Mouse (Mus musculus) heart, embryonic 11.5 days (tissue): ENCODE measurements around the gene Myo3b. TPM values are rescaled to one million over a fixed set of nuclear protein-coding genes. Genes with fewer than 3 reads are reported as not detected.

ENCODE experiments used
- ATAC-seq: fragments of 200-750 bp; cut with Nextera tagmentation; replicated peaks from 2 replicates; pipeline ENCODE4 v1.8.0; 2017; ENCODE audit warnings: moderate library complexity; ENCODE audit not compliant: insufficient number of reproducible peaks, low FRiP score, low TSS enrichment
- H3K27ac ChIP-seq: fragments of 300-500 bp; sonication (generic); 2 replicates; pipeline ENCODE4 v1.5.1; 2014; ENCODE audit warnings: mild to moderate bottlenecking, low read depth, low read length
- H3K27me3 ChIP-seq: fragments of 300-500 bp; sonication (generic); 2 replicates; pipeline ENCODE4 v1.6.1; 2014; ENCODE audit warnings: mild to moderate bottlenecking, low read length, mixed read lengths; ENCODE audit not compliant: control insufficient read depth, insufficient read depth
- H3K36me3 ChIP-seq: fragments of 300-500 bp; sonication (generic); 2 replicates; pipeline ENCODE4 v1.6.1; 2014; ENCODE audit warnings: mild to moderate bottlenecking, low read length, moderate library complexity, mixed read lengths; ENCODE audit not compliant: control insufficient read depth, insufficient read depth
- H3K4me1 ChIP-seq: fragments of 300-500 bp; sonication (generic); 2 replicates; pipeline ENCODE4 v1.6.1; 2014; ENCODE audit warnings: low read length; ENCODE audit not compliant: control insufficient read depth, insufficient read depth
- H3K4me2 ChIP-seq: fragments of 300-500 bp; sonication (generic); 2 replicates; pipeline ENCODE4 v1.6.1; 2014; ENCODE audit warnings: mild to moderate bottlenecking, moderate library complexity
- H3K4me3 ChIP-seq: fragments of 300-500 bp; sonication (generic); 2 replicates; pipeline ENCODE4 v1.5.1; 2014; ENCODE audit warnings: low read depth, low read length
- H3K9ac ChIP-seq: fragments of 300-500 bp; sonication (generic); 2 replicates; pipeline ENCODE4 v1.6.1; 2014; ENCODE audit warnings: mild to moderate bottlenecking, low read depth, low read length, moderate library complexity
- H3K9me3 ChIP-seq: fragments of 300-500 bp; sonication (generic); replicated peaks from 2 replicates; pipeline ENCODE4 v1.6.1; 2016; ENCODE audit warnings: low read length; ENCODE audit not compliant: control insufficient read depth
- WGBS: fragments of 180-500 bp; shearing (Covaris S2); extraction: QIAGEN DNeasy Blood & Tissue Kit; methylation state at CpG from one replicate; pipeline ENCODE4 v1.1.7; 2014; ENCODE audit not compliant: insufficient replicate concordance; 5-methylcytosine and 5-hydroxymethylcytosine counted together
- polyA plus RNA-seq: library from polyadenylated mRNA; unstranded; fragments of >200 nt; fragmentation: Nextera tagmentation; extraction: Ambion mirVana; gene quantifications from 2 replicates; pipeline ENCODE4 v1.2.1, GENCODE M21; 2014

Myo3b gene
- polyA plus RNA-seq, 1 experiment from 2014 or later = 0.30 TPM

- Histone ChIP-seq H3K27me3 (peaks cover 54% of the 10 kb centered on the region), H3K4me3 (no peak overlapping the region), H3K9me3 (no peaks in the 10 kb centered on the region), H3K27ac (no peak overlapping the region), H3K4me1 (peaks cover 20% of the 10 kb centered on the region), H3K9ac (no peak overlapping the region), H3K36me3 (no peaks in the 10 kb centered on the region), H3K4me2 (no peak overlapping the region)
- ATAC-seq = no peak
- WGBS = 15% methylated on average over 5 of the region's 5 CpGs
These were observed 432.2 kb downstream of the Myo3b start for GRCm38 (mm10) chr2:70471136-70471535.

- H3K27ac ChIP-seq = no peak overlapping the region
- no peak for ATAC-seq
- peaks cover 64% of the 10 kb centered on the region for H3K27me3 ChIP-seq
- H3K4me1 ChIP-seq = peaks cover 28% of the 10 kb centered on the region
- H3K4me2 ChIP-seq = peak overlapping the region; percentile 83
- 1% methylated on average over 48 of the region's 48 CpGs for WGBS
- H3K36me3 ChIP-seq = no peaks in the 10 kb centered on the region
- H3K4me3 ChIP-seq = peak overlapping the region; percentile 44
- no peak overlapping the region for H3K9ac ChIP-seq
- no peaks in the 10 kb centered on the region for H3K9me3 ChIP-seq
These were observed 433.1 kb downstream of the Myo3b start for GRCm38 (mm10) chr2:70471861-70472620.

Other genes with a start within 250 kb of the Myo3b start
- 1.0 and 2.0 TPM in 2 replicates for gene Ccdc173, start 249.6 kb upstream of the Myo3b start, polyA plus RNA-seq
- gene Phospho2, start 249.5 kb upstream of the Myo3b start, polyA plus RNA-seq = 23.4 and 23.7 TPM in 2 replicates
- 53.7 and 62.6 TPM in 2 replicates for gene Klhl23, start 217.2 kb upstream of the Myo3b start, polyA plus RNA-seq
- 229 and 233 TPM in 2 replicates for gene Ssb, start 177.6 kb upstream of the Myo3b start, polyA plus RNA-seq
- gene Mettl5, start 153.5 kb upstream of the Myo3b start, polyA plus RNA-seq = 34.7 and 36.4 TPM in 2 replicates
- 13.8 and 14.7 TPM in 2 replicates for gene Ubr3, start 141.9 kb upstream of the Myo3b start, polyA plus RNA-seq